Mouse (Mus musculus) forebrain, embryonic 11.5 days (tissue): ENCODE measurements around the gene Trabd2b. TPM values are rescaled to one million over a fixed set of nuclear protein-coding genes. Genes with fewer than 3 reads are reported as not detected.

Experiments used
- ATAC-seq: fragments of 200-750 bp; cut with Nextera tagmentation; replicated peaks from 2 replicates; pipeline ENCODE4 v1.8.0; 2017; ENCODE audit warnings: moderate TSS enrichment; ENCODE audit not compliant: low FRiP score
- DNase-seq: peaks from one replicate; pipeline ENCODE4 v3.0.0-alpha.2; 2017; ENCODE audit warnings: low spot score
- H3K27ac ChIP-seq: fragments of 300-500 bp; sonication (generic); 2 replicates; pipeline ENCODE4 v1.5.1; 2014; ENCODE audit warnings: low read depth, low read length
- H3K27me3 ChIP-seq: fragments of 300-500 bp; sonication (generic); 2 replicates; pipeline ENCODE4 v1.6.1; 2014; ENCODE audit warnings: mild to moderate bottlenecking, low read length, mixed read lengths; ENCODE audit not compliant: control insufficient read depth, insufficient read depth
- H3K36me3 ChIP-seq: fragments of 300-500 bp; sonication (generic); 2 replicates; pipeline ENCODE4 v1.6.1; 2014; ENCODE audit warnings: mild to moderate bottlenecking, low read length, moderate library complexity, mixed read lengths; ENCODE audit not compliant: control insufficient read depth, insufficient read depth
- H3K4me1 ChIP-seq: fragments of 300-500 bp; sonication (generic); replicated peaks from 2 replicates; pipeline ENCODE4 v1.6.1; 2014; ENCODE audit warnings: low read length, mixed read lengths; ENCODE audit not compliant: control insufficient read depth, insufficient read depth
- H3K4me2 ChIP-seq: fragments of 300-500 bp; sonication (generic); 2 replicates; pipeline ENCODE4 v1.6.1; 2014; ENCODE audit warnings: low read depth, mild to moderate bottlenecking, low read length, moderate library complexity, mixed read lengths; ENCODE audit not compliant: severe bottlenecking
- H3K4me3 ChIP-seq: fragments of 300-500 bp; sonication (generic); 2 replicates; pipeline ENCODE4 v1.5.1; 2014; ENCODE audit warnings: low read depth, low read length
- H3K9ac ChIP-seq: fragments of 300-500 bp; sonication (generic); 2 replicates; pipeline ENCODE4 v1.6.1; 2014; ENCODE audit warnings: low read length
- H3K9me3 ChIP-seq: fragments of 300-500 bp; sonication (generic); 2 replicates; pipeline ENCODE4 v1.6.1; 2016; ENCODE audit warnings: low read length, mixed read lengths; ENCODE audit not compliant: control insufficient read depth
- WGBS: fragments of 180-500 bp; shearing (Covaris S2); extraction: QIAGEN DNeasy Blood & Tissue Kit; methylation state at CpG from one replicate; pipeline ENCODE4 v1.1.7; 2014; 5-methylcytosine and 5-hydroxymethylcytosine counted together
- polyA plus RNA-seq: library from polyadenylated mRNA; unstranded; fragments of >200 nt; fragmentation: Nextera tagmentation; extraction: Ambion mirVana; gene quantifications from 2 replicates; pipeline ENCODE4 v1.2.1, GENCODE M21; 2014

Trabd2b gene
- polyA plus RNA-seq, 1 experiment from 2014 or later: 1.4 TPM

DNA sequence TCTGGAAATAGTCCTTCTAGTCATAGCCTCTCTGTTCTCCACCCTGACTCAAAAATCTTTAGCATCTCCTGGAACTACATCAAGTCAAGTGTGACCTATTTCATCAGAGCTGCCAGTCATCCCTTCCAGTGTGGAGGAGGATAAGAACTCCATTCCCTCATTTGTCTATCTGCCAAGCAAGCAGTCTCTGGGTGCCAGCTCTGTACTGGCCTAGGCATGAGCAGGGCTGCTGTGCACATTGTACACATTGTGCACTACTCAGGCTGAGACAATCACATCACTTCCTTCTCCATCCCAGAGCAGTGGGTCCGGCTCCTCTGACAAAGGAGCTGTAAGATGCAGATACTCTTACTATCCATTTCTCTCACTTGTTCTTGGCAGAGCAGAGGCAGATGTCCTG is 178.2 kb downstream of the Trabd2b start:
- 87% methylated on average over 1 of the region's 1 CpGs for WGBS
- DNase-seq: no peak
- Histone ChIP-seq H3K4me3 (no peak overlapping the region), H3K9me3 (no peaks in the 10 kb centered on the region), H3K4me2 (no peak overlapping the region), H3K9ac (no peak overlapping the region), H3K27ac (no peak overlapping the region), H3K4me1 (no peaks in the 10 kb centered on the region), H3K27me3 (no peaks in the 10 kb centered on the region), H3K36me3 (no peaks in the 10 kb centered on the region)
- no peak for ATAC-seq

DNA sequence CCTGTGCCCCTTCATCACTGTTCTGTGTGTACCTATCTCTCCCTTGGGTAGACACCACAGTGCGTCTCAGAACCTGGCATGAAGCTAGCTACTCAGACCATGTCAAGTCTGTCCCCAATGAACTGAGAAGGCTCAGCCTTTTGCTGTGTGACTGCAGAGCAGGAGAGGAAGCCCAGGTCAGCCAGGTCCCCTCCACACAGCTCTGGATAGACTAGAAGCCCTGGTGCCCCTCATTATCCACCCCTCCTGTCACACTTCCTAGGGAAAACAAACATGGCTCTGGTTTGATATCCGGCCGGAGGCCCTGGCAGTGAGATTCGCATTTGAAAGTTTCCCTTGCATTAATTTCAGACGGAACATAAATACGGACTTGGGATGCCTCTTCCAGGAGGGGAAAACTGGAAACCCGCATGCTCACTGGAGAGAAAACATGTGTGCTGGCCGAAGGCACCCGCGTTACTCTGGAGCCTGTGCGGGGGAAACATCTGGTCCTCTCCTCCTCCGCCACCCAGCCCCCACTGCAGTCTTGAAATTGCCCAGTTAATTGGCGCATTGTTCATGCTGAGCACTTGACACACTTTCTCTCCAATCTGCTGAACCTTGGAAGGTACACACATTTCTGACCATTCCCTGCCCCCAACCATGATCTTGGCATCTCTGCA is 187.2 kb downstream of the Trabd2b start:
- H3K9ac ChIP-seq: no peak overlapping the region
- H3K27me3 ChIP-seq: no peaks in the 10 kb centered on the region
- ATAC-seq (no peak), DNase-seq (no peak)
- H3K4me1 ChIP-seq: no peaks in the 10 kb centered on the region
- no peaks in the 10 kb centered on the region for H3K9me3 ChIP-seq
- H3K36me3 ChIP-seq: no peaks in the 10 kb centered on the region
- no peak overlapping the region for H3K4me3 ChIP-seq
- no peak overlapping the region for H3K27ac ChIP-seq
- H3K4me2 ChIP-seq: no peak overlapping the region
- 82% methylated on average over 13 of the region's 13 CpGs for WGBS

DNA sequence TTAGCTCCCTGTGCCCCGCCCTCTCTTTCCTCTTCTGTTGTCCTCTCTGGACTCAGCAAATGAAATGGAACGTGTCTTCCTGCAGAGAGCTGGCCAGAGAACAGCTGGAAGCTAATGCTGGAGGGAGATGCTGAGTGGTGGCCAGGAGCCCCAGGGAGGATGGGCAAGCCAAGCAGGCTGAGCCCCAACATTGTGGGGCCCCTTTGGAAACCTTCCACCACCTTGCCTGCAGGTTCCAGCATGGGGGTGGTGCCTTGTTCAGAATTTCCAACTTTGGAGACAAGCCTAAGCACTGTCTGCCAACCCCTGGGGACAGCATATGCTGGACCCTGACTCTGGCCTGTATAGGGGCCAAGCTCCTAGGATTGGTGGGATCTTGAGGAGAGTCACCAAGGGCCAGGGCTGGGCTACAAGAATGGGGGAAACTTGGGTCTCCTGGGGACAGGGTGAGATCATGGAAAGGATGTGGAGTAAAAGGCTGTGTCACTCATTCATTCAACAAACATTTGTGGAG is 188.7 kb downstream of the Trabd2b start:
- H3K9me3 ChIP-seq: no peaks in the 10 kb centered on the region
- no peaks in the 10 kb centered on the region for H3K4me1 ChIP-seq
- ATAC-seq: no peak
- no peak overlapping the region for H3K9ac ChIP-seq
- no peak overlapping the region for H3K4me2 ChIP-seq
- H3K36me3 ChIP-seq: no peaks in the 10 kb centered on the region
- no peaks in the 10 kb centered on the region for H3K27me3 ChIP-seq
- no peak overlapping the region for H3K4me3 ChIP-seq
- DNase-seq: no peak
- 41% methylated on average over 2 of the region's 2 CpGs for WGBS
- H3K27ac ChIP-seq: no peak overlapping the region

DNA sequence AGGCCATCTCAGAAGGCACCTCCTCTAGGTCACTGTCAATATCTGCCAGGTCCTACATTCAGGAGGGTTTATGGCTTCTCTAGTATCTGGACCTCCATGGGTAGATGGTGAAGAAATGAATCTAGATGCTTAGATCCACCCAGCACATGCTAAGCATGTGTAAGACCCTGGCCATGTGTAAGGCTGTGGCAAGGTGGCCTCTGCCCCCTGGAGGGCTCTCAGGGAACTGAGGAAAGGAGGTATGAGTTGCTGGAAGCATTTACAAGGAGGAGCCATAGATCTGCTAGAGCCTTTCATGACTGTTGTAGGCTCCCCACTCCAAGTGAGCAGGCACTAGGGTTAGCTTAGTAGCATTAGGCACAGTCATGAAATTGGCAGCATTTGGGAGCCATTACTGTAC is 192.6 kb downstream of the Trabd2b start:
- no peak for DNase-seq

DNA sequence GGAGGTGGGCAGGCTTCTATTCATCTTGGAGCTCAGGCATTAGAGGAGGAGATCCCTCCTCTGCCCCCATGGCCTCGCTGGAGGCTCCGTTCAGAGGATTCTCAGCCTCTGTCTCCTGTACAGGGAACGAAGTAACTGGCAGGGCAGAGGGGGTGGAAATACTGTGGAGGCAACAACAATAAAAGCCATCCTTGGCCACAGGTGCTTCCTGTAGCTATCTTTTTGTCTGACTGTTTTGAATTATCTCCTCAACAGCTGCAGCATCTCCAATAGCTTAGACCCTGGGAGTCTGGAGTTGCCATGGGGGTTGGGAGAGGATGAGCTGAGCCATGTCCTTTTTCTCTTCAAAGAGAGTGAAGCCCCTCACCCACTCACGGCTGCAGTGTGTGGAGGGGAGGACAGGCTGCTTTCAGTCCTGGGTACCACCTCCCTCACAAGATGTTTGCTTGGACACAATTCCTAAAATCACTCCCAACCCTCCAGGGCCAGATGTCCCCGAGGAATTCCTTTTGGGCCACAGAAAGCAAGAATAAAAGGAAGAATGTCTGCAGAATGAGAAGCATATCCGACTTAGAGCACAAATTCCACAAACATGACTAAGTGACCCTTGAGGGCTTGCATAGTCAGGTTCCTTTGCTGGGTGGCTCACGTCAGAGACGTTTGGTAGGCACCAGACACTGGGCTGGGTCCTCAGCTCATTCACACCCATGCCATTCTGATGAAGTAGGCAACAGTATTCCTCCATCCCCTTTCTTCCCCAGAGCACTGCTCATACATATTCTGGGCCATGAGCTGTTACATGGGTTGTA is 194.9 kb downstream of the Trabd2b start:
- no peaks in the 10 kb centered on the region for H3K27me3 ChIP-seq
- ATAC-seq (no peak), DNase-seq (no peak)
- H3K27ac ChIP-seq: no peak overlapping the region
- no peak overlapping the region for H3K4me2 ChIP-seq
- no peaks in the 10 kb centered on the region for H3K36me3 ChIP-seq
- no peaks in the 10 kb centered on the region for H3K9me3 ChIP-seq
- no peak overlapping the region for H3K9ac ChIP-seq
- no peak overlapping the region for H3K4me3 ChIP-seq
- WGBS: 38% methylated on average over 8 of the region's 8 CpGs
- 0 out of 2 replicates have a peak, but pooled peaks cover 4% of the 10 kb centered on the region for H3K4me1 ChIP-seq

More for the DNA sequence above, 192.6 kb downstream of the Trabd2b start:
- H3K36me3 ChIP-seq: no peaks in the 10 kb centered on the region
- H3K9ac ChIP-seq: no peak overlapping the region
- no peaks in the 10 kb centered on the region for H3K27me3 ChIP-seq
- H3K4me1 ChIP-seq: 0 out of 2 replicates have a peak, but pooled peaks cover 4% of the 10 kb centered on the region
- H3K4me2 ChIP-seq: no peak overlapping the region
- ATAC-seq: 0 out of 2 replicates have a peak, but pooled peaks have one; percentile 39
- H3K27ac ChIP-seq: no peak overlapping the region
- H3K9me3 ChIP-seq: no peaks in the 10 kb centered on the region
- H3K4me3 ChIP-seq: no peak overlapping the region

DNA sequence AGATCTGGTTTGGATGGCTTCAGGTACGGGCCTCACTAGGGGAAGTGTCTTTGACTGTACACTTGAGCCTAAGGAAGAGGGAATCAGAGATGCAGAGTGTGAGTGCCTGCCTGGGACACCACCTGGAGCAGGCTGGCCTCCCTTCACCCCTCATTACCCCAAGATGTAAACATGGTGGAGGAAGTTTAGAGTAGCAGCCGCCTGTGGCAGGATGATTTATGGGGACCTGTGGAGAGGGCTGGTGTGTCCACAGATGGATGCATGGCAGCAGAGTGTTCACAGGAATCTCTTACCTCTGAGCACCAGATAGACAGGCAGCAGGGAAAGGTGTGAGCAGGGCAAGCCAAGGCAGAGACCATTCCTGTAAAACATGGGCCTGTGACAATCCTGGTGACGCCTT is 199.1 kb downstream of the Trabd2b start:
- H3K4me2 ChIP-seq: no peak overlapping the region
- DNase-seq: no peak
- WGBS: 84% methylated on average over 3 of the region's 3 CpGs

DNA sequence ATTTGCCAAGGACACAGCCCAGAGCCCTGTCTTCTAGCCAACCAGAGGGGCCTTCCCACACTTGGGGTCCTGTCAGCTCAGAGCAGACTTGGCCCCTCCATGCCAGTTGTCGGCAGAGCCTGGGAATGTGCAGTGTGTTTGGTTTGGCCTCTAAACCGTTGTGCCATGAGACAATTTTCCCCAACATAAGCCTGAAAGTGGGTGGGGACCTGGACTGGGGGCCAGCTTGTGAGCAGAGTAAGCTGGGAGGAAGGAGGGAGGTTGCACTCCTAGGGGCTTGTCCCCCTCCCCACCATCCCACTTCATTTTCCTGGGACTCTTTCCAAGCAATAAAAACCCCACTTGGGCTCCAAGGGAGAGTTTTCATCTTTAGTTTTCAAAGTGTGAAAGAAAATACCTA is 201.3 kb downstream of the Trabd2b start:
- Histone ChIP-seq H3K9ac (no peak overlapping the region), H3K4me3 (no peak overlapping the region), H3K36me3 (no peaks in the 10 kb centered on the region), H3K27ac (no peak overlapping the region), H3K9me3 (no peaks in the 10 kb centered on the region), H3K27me3 (no peaks in the 10 kb centered on the region), H3K4me1 (no peaks in the 10 kb centered on the region), H3K4me2 (no peak overlapping the region)
- DNase-seq: no peak
- 85% methylated on average over 2 of the region's 2 CpGs for WGBS
- no peak for ATAC-seq

More for the DNA sequence above, 199.1 kb downstream of the Trabd2b start:
- Histone ChIP-seq H3K9me3 (no peaks in the 10 kb centered on the region), H3K27ac (no peak overlapping the region), H3K27me3 (no peaks in the 10 kb centered on the region), H3K4me3 (no peak overlapping the region), H3K9ac (no peak overlapping the region), H3K36me3 (no peaks in the 10 kb centered on the region), H3K4me1 (0 out of 2 replicates have a peak, but pooled peaks cover 4% of the 10 kb centered on the region)
- ATAC-seq: no peak

DNA sequence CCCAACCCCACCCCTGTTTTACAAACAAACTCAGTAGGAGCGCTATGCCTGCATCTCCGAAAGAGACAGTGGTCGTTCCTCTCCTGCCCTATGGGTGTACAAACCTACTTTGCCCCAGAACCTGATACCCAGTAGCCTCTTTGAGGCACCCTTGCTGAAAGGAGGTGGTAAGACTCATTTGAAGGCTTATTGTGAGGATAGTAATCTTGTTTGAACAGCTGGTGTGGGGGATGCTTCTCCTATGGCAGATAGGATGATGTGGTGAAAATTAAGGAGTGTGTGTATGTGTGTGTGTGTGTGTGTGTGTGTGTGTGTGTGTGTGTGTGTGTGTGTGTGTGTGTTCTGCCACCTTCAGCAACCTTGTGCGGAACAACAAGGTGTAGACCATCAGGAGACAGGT is 202.8 kb downstream of the Trabd2b start:
- no peak overlapping the region for H3K27ac ChIP-seq
- H3K4me2 ChIP-seq: no peak overlapping the region
- no peaks in the 10 kb centered on the region for H3K27me3 ChIP-seq
- no peak for ATAC-seq
- H3K4me3 ChIP-seq: no peak overlapping the region
- no peaks in the 10 kb centered on the region for H3K4me1 ChIP-seq
- H3K9me3 ChIP-seq: no peaks in the 10 kb centered on the region
- no peaks in the 10 kb centered on the region for H3K36me3 ChIP-seq
- DNase-seq: no peak
- H3K9ac ChIP-seq: no peak overlapping the region
- WGBS: 93% methylated on average over 4 of the region's 4 CpGs
